Mouse (Mus musculus) CD4-positive, CD25-positive, alpha-beta regulatory T cell, adult 2 months (primary cell): ENCODE measurements at regions not wholly inside any gene's neighbourhood (a gene's known extent, or its start where the extent isn't known, plus 50 kb on each side); places are given as distances from the start of the nearest gene placed in this dataset.

ENCODE experiments used
- DNase-seq: peaks from one replicate; pipeline ENCODE4 v3.0.0-alpha.2; 2012; ENCODE audit warnings: low read depth, low spot score

DNA sequence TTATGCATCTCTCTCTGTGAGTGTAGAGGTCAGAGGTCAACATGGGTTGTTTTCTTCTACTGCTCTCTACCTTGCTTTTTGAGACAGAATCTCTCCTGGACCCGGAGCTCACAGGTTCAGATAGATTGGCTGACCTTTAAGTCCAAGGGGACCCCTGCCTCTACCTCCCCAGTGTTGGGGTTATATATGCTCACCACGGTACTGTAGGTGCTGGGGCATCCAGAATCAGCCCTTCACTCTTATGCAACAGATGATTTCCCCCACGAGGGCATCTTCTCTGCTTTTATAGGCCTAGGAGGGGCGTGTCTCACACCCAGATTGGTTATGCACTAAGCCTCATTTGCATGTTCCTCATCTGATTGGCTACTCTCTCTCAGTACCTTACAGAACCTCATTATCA lies 282.5 kb upstream of the Zfp64 start:
- DNase-seq, result no peak

DNA sequence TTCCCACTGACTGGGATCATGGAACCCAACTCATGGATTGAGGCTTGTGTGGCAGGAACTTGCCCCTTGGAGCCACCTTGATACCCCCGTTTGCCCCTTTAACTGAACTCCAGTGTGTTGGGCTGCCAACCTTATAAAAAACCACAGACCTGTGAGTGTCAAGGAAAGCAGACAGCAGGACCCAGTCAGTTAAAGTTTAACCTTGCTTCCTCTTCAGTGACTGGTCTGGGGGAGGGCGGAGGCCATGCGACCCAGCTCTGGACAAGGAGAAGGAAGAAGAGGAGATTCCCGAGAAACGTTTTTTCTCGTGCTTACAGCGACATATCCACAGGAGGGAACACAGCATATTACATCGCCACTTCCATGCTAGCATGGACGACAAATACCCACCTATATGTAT lies 281.9 kb upstream of the Zfp64 start:
- DNase-seq, result no peak

DNA sequence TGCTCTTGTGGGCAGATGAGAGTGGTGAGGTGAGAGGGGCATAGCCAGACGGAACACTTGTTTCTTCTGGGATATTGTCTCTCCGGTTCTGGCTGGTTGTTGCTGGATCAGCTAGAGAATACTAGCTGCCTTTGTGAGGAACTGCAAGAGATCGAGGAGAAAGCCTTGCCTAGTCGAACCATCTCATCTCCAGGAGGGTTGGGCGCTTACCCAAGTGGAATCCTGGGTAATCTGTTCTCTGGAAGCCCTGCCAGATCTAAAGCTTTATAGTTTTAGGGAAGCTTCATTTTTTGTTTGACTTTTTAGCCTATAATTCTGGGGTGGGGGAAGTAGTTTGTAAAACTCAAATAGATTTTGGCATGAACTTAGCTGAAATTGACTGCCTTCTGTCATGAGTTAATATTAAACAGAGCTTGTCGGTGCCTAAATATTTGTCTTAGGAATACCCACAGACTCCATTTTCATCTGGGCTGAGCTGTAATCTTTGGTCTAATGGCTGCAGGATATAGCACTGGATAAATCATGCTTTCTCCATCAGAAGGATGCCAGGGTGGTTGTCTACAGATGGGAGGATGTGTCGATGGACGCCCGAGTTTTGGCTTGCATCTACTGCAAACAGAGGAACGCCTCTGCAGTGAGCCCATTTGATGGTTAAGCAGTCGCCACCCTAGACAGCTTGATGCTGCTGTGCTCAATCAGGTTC lies 279.1 kb upstream of the Zfp64 start:
- DNase-seq, result no peak

DNA sequence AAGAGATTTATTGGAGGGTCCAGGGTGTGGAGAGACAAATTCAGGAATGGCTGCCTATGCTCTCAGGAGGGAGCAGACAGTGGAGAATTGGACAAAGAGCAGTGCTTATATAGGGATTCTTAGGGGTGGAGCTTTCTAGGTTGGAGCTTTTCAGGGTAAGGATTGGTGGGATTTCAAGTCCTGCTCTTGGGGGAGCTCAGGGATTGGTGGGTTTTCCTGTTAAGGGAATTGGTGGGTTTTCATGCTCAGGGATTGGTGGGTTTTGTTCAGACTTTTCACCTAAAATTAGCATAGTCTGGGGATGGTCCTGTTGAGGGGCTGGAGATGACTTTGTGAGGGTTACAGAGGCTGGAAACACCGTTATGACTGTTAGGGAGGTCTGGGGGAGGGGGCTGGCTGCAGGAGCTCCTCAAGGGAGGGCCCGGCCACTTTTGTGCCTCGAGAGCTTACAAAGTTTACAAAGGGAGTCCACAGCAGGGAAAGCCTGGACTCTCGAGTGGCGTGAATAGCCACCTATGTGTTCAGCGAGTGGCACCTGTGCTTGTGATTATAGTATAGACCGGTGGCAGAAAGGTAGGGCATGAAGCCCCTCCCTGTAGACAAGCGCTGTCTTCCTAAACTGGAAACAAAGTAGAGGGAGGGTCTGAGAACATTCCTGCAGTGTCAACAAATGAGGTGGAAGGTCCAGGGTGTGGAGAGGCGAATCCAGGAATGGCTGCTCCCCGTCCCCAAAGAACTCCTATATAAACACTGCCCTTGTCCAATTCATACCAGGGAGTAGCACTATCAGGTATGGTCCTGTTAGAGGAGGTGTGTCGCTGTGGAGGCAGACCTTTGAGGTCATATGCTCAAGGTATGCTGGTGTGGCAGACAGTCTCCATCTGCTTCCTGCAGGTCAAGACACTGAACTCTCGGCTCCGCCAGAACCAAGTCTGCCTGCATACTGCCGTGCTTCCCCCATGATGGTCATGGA lies 278.1 kb upstream of the Zfp64 start:
- DNase-seq, result no peak

DNA sequence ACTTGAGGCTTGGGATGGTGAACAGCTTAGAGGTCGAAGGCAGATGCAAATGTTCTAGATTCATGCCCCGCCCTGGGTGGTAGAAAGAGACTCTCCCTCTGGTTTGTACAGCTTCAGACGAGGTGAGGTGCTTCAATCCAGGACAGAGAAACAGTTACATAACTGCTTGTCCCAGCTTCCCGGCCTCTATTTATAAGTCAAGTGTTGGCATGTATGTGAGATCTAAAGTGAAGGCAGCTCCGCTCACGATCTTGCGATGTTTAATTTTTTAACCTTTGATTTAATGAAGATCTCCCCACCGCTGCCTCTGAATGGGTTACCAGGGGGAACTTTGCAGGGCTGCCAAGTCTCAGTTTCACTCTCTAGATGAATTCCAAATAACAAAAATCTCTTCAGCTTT lies 266.9 kb upstream of the Zfp64 start:
- no peak for DNase-seq

DNA sequence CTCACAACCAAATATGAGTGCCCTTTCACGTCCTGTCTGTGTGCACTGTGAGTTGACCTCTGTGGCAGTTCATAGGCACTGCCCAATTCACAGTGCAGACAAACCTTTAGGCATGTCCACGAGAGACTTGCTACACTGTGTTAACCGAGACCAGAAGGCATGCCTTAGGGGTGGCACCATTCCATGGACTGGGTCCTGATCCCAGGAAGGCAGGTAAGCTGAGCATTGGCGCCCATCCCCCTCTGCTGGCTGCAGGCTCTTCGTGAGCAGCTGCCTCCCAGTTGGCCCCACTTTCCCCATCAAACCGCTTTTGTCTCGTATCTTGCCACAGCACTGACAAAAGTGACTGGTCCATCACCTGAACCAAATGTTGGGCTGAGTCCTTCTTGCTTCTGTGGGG lies 265.8 kb upstream of the Zfp64 start:
- no peak for DNase-seq

GRCm38 (mm10) chr2:169215546-169216043 lies 260.2 kb upstream of the Zfp64 start:
- no peak for DNase-seq

DNA sequence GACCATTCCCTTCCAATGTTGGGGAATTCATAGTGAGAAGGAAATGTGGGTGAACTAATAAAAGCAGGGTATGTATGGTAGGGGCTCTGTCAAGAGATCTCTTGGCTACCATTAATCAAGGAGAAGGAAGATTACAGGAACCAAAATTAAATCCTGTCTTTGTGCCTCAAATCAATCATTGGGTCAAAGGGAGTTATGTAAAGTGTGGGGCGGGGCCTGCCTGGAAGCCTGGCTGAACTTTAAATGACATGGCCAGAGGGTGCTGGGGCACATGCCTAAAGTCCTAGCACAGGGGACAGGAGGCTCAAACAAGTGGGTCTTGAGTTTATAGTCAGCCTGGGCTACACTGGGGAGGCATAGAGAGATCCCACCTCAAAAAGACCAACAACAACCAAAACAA lies 259.0 kb upstream of the Zfp64 start:
- DNase-seq, result no peak

DNA sequence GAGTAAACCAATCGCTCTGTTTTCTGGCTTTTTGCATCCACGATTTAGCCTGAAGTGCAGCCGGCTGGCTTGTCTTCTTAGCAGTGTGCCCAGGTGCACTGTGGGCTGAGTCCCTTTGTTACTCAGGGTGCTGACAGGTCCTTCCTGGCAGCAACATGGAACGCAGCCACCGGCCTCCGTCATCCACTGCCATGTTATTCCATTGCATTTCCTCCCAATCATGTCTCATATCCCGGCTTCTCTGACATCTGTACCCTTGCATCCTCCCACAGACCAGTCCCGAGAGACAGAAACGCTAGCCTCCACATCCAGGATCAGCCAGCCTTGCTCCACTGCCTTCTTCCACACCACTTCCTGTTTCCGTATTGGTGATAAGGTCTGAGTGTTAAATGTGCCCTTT lies 257.9 kb upstream of the Zfp64 start:
- DNase-seq, result no peak

DNA sequence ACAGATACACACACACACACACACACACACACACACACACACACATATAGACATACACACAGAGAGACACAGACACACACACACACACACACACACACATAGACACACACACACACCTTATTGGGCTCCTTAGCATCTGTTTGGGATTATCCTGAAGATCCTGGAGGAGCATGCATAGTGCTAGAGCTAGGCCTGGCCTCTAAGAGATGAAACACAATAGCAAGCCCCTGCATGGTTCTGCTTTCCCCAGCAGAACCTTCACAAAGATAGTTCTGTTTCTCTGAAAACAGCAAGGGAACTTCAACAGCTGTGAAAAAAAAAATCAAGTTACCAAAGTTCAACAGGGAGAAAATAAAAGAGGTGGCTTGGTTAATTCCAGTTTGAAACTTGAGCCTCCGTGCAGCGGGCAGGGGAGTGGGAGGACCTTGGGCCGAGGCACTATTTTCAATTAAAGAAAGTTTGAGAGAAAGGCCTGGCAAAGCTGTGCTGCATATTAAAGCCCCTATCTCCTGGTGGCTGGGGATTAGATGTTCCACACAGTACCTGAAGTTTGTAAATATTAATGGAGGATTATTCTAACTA lies 257.4 kb upstream of the Zfp64 start:
- DNase-seq, result no peak

DNA sequence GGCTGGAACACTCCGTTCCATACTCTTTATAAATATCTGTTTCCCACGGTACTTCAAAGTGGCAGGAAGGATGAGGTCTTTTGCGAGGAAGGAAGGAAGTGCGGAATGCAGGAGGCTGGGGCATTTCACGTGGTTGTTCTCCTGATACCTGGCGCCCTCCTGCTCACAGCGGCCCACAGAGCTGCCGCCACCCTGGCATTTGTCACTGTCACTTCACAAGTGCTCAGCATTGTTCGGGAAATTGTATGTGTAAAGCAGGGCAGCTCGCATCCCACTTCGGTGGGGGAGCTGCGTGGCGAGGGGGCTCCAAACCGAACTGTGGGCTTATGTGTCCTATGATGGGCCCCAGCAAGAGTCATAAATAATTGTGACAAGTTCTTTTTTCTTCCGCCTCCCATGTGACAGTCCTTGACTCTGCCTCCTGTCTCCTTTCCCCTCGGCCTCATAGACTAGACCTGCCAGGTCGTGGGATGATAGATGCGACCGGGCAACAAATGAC lies 248.9 kb upstream of the Zfp64 start:
- no peak for DNase-seq

DNA sequence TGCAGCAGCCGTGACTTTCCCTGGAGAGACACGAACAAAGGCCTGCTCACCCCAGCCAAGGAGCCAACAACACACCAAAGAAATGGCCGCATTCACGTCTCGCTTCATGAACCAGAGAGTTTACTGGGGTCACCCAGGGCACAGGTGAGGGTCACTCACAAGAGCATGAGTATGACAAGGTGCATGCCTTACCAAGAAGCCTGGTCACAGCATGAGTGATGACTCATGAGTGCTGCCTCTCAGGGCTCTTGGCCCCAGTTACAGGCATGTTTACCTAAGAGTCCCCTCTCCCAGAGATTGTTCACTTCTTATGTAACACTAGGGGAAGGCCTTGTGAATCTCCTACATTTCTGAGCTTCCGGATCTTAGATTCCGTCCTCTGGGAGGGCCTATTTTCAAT lies 236.6 kb upstream of the Zfp64 start:
- DNase-seq, result no peak

DNA sequence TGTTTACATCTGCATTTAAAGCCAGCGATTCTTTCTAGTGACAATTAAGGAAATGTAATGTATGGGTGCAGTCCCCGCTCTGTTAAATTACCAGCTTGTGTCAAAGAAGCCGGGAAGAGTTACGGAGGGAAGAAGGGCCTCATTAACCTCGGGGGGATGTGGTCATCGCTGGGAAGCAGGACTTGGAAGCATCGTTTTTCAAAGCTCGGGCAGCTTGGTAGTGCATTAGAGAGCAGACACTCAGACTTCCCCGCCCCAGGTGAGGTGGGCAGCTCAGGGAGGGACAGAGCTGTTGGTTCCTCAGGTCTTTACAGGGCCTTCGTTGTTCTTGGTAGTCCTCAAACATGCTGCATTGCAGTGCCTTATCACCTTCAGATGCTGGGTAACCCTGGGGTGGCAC lies 236.1 kb upstream of the Zfp64 start:
- DNase-seq, result no peak

DNA sequence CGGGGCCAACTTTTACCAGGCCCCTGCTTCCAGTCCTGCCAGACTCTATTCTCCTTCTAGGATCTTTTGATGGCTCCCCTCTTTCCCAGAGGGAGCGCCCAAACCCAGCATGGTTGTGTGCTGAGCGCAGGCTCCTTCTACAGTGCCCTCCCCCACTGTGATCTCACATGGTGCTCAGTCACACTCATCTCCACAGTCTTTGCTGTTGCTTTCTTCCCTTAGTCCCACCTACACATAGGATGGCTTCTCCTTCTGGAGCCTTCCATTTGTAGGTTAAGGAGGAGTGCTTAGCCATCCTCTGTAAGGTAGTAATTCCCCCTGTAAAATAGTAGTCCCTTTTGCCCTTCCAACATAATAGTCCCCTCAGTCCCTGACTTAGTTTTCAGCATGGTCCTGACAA lies 222.2 kb upstream of the Zfp64 start:
- DNase-seq, result no peak

DNA sequence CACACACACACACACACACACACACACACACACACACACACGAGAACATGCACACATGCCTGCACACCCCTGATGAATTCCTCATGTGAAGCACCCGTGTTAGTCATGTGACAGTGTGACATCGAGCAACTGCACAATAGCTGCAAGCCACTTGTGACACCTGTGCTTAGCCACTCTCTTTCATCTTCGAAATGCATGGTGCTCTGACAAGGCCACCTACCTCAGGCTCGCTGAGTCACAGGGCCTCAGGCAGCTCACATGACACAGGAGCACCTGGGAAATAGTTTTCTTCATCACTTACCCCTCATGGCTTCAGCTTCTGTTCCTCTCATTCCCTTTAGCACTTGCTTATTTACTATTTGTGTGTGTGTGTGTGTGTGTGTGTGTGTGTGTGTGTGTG lies 213.4 kb upstream of the Zfp64 start:
- no peak for DNase-seq

GRCm38 (mm10) chr2:169168376-169168775 lies 213.0 kb upstream of the Zfp64 start:
- no peak for DNase-seq

DNA sequence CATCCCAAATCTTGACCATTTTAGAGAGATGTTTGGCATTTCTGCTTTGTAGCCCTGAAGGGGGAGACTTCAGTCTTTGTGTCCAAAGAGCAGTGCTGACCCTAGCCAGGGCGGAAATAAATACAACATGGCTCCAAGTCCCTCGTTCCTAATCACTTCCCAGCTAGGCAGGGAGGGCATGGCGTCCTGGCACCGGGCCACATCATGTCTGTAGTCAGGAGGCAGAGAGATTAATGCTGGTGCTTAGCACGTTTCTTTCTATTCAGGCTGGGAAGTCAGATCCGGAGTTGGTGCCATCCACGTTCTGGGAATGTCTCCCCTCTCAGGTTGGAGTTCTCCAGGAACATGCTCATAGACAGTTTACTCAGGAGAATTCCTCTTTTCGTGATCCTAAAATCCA lies 206.3 kb upstream of the Zfp64 start:
- no peak for DNase-seq

DNA sequence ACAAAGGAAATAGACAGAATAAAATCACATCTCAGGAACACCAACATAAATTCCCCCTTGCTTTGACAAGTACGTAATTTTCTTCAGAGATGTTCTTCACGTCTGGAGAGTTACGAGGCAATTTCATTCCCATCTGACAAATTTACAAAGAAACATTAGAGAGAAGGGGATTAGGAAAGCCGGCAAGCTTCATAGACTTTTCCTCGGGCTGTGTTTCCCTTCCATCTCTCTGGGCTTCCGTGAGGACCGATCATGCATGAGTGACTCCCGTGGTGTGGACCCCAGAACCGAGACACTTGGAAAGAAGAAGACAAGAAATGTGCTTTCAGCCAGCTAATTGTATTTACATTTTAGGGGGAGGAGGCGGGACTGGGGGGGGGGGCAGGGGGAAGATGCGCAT lies 203.4 kb upstream of the Zfp64 start:
- no peak for DNase-seq

DNA sequence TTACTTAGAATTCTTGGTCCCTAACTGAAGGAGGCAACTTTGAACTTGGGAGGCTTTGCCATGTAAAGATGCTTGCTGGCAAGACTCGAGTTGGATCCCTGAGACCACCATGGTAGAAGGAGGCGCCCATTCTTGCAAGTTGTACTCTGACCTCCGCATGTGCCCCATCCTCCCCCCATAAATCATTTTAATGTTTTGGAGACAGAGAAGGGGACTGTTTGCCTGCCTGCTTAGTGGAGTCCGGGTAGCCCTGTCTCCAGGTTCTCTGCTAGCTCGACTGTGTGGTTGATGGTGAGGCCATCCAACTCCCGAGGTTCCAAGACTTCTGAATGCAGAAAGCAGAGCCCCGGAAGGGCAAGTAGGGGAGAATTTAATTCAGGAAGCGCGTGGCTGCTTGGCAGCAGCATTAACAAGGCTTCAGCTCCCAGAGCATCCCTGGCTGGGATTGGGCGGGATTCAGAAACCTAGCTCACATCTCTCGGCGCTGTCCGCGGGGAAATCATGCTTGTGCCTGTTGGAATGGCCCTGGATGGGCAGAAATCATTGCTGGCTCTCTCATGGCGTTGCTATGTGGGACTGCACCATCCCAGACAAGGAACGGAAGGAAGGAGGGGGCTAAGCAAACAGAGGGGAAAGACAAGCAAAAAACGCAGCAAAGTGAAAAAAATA lies 202.8 kb upstream of the Zfp64 start:
- no peak for DNase-seq

DNA sequence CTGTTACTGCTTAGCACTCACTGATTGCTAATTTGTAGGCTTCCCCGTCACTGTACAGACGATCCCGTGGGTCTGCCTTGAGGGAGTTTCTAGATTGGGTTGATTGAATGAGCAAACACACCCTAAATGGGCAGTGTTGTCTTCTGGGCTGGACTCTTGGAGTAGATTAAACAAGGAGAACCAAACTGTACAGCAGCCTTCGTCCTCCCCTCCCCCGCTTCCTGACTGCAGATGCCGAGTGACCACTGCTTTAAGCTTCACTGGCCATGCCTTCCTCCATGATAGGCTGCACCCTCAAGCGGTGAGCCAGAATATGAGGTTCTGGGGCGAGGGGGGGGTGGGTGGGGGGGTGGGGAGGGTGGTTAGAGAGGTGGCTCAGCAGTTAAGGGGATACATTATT lies 201.5 kb upstream of the Zfp64 start:
- no peak for DNase-seq

DNA sequence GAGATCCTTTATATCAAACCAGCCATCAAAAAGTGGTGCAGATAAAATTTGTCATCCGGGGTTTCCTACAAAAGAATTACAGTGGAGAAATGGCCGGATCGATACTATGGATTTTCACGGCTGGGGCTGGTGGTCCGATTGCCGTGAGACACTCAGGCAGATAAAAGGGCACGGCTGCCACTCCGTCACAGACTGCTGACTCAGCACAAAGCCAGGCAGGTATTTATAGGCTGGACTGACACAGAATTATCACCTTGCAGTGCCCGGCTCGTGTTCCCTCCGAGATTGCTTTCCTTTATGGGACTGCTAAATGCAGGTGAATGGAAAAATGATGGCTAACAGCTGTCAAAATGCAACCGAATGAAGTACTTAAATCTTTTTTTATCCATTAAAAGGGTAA lies 199.5 kb upstream of the Zfp64 start:
- no peak for DNase-seq

DNA sequence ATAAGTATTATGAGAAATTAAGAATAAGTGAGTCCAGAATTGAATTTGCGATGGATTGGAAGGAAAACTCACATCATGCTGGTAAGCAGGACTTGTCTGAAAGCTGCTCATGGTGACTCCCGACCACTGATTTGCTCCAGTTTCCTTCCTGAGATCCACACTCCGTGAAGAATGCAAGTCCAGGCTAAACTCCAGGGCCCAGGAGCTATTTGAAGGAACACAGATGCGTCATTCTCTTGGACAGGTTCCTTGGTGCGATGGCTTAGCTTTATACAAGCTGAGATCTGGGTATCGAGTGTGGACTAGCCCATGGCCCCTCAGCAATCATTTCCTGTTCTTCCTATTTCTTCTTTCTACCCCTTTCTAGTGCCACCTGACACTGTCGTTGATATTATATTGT lies 192.3 kb upstream of the Zfp64 start:
- DNase-seq, result no peak
